Mouse (Mus musculus) urinary bladder, postnatal 4 days (tissue): ENCODE measurements around the gene Fgfr3.

Experiments
- DNase-seq, 2 experiments: peaks; one replicate each; pipeline ENCODE4 v3.0.0; 2021 to 2022; ENCODE audit warnings: low spot score in 2 of 2

Gene Fgfr3

GRCm38 (mm10) chr5:33697947-33698512 is 23.4 kb upstream of the Fgfr3 start:
- no peak for DNase-seq

DNA sequence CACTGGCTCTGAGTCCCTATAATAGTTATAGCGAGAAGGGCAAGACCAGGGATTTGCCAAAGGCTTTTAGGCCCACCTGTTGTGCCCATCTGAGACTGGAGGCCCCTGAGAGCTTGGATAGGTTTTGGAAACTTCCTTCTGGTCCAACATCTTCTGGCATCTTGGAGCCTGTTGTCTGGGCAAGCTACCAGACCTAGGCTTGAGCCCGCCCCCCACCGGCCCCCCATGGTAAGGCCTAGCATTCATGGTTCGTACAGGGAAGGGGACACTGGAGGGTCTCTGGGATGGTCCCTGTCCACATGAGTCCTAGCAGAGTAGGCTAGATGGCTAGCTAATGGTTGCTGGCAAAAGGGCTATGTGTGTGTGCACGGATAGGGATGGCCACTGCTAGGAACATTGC is 22.8 kb upstream of the Fgfr3 start:
- DNase-seq = no peak

GRCm38 (mm10) chr5:33700010-33700409 is 21.5 kb upstream of the Fgfr3 start:
- DNase-seq = no peak

- DNase-seq = no peak
Observed at GRCm38 (mm10) chr5:33701832-33702231, 19.6 kb upstream of the Fgfr3 start.

DNA sequence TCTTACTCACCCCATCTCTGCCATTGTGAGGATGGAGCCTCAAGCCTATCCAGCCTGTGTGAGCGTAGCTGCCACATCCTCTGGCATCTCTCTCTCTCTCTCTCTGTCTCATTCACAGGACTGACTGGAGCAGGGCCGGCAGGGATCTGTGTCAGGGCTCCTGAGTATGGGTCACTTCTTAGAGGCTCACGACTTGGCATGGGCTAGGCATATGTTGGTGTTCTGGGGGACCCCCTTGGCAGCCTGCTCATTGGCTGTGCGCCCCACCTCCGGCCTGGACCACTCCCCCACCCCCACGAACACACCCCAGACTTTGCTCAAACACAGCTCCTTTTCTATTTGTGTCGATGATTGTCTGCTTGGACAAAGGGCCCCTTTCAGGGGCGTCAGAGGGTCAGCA is 17.5 kb upstream of the Fgfr3 start:
- no peak for DNase-seq

- no peak for DNase-seq
Observed at GRCm38 (mm10) chr5:33704945-33705611, 16.4 kb upstream of the Fgfr3 start.

DNA sequence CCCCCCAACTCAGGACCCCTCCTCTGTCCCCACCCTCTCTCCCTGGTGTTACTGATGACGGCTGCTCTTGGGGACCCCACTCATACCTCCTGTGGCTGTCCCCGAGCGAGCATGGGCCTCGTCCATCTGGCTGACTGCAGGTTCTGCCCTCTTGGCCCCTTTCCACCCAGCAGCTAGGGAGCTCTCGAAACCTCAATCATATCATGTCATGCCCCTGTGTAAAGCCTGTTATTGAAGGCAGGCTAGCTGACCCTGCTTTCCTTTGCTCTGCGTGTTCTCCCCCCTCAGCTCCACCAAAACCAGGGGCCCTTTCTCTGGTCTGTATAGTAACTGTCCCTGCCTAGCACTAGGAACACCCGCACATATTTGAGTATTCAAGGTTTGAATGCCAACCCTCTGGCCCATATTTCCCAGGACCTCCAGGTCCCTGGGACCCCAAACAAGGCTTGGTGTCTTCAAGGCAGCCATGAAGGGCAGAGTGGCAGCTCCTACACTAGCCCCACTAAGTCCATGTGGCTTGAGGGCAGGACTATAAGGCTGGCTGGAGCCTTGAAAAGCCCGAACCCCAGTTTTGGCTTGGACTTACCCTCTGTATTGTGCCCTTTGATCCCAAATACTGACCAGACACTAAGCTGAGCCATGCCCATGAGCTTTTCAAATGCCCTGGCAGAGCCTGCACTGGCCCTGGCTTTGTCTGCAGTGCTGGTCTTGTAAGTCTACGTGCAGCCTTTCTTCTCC is 15.7 kb upstream of the Fgfr3 start:
- DNase-seq = no peak

DNA sequence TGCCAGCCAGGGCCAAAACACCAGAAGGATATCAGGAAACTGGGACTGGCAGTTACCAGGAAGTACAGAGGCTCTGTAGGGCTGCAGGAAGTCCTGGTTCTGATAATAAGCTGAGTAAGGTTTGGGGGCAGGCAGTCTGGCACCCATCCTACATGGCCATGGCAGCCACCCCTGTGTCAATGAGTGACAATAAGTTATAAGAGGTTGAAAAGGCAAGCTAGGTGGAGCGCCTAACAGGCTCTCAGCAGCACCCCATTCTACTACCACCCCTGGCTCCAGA is 15.2 kb upstream of the Fgfr3 start:
- no peak for DNase-seq

DNA sequence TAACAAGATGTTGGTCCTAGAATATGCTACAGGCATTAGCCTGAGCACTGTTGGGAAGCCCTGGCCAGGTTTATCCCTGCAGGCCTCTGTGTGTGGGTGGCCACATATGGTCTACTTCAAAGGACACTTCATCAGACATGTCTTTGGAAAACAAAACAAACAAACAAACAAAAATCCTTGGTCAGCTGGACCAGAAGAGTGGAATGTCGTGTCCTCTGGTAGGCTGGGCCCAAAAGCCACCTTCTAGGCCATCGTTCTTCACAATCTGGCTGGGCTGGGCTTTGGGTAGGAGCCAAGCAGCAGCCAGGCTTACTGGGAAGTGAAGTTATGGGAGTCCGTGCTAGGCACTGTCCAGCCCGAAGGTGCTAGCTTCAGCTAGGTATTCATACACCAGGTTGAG is 14.3 kb upstream of the Fgfr3 start:
- no peak for DNase-seq

DNA sequence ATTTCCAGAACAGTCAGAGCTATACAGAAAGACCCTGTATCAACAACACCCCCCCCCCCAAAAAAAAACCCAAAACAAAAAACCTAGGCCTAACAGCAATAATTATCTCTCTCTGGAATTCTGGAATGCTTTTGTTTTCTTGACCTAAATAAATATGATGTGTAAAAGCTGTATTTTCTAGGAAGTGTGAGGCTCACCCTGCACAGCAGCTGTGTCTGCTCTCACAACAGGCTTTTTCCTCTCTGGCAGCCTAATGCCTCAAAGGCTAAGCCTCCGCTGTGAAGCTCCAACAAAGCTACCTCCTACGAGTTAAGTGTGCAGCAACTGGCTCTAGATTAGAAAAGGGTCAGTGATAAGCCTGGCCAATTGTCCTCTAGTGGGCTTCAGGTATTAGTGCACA is 12.4 kb upstream of the Fgfr3 start:
- DNase-seq = no peak

GRCm38 (mm10) chr5:33712550-33712949 is 8.9 kb upstream of the Fgfr3 start:
- DNase-seq = no peak

- no peak for DNase-seq
Observed at GRCm38 (mm10) chr5:33715182-33715581, 6.3 kb upstream of the Fgfr3 start.

GRCm38 (mm10) chr5:33716467-33716866 is 5.0 kb upstream of the Fgfr3 start:
- DNase-seq = no peak

- no peak for DNase-seq
Observed at GRCm38 (mm10) chr5:33718460-33718859, 3.0 kb upstream of the Fgfr3 start.

DNA sequence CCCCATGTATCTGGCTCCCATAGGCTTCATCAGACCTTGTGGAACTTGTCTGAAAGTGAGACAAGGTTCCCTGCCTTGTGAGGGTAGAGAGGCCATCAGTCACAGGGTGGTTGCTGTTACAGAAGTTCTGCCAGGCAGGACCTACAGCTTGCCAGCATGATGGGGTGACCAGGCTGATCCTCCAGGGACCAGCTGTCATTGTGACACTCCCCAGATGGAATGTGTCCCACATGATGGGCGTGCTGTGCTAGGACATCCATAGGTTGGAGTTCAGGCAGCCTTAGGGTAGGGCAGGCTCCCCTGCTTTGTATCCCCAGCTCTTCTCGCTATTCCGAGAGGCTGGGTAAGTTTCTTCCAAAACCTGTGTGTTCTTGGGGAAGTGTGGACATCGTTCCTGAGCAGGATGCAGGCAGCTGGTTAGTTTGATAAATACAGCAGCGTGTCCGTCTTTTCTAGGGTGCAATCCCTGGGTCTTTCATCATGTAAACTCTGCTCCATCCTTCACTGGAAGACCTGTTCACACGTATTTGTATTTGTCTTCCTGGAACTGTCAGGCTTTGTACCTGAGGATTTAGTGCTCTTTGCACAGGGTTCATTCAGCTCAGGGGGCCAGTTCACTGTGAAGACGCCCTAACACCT is 503 bp upstream of the Fgfr3 start:
- no peak for DNase-seq

GRCm38 (mm10) chr5:33722266-33723018 is 968 bp downstream of the Fgfr3 start:
- no peak for DNase-seq

- DNase-seq = no peak
Observed at GRCm38 (mm10) chr5:33723019-33723640, 1.7 kb downstream of the Fgfr3 start.

DNA sequence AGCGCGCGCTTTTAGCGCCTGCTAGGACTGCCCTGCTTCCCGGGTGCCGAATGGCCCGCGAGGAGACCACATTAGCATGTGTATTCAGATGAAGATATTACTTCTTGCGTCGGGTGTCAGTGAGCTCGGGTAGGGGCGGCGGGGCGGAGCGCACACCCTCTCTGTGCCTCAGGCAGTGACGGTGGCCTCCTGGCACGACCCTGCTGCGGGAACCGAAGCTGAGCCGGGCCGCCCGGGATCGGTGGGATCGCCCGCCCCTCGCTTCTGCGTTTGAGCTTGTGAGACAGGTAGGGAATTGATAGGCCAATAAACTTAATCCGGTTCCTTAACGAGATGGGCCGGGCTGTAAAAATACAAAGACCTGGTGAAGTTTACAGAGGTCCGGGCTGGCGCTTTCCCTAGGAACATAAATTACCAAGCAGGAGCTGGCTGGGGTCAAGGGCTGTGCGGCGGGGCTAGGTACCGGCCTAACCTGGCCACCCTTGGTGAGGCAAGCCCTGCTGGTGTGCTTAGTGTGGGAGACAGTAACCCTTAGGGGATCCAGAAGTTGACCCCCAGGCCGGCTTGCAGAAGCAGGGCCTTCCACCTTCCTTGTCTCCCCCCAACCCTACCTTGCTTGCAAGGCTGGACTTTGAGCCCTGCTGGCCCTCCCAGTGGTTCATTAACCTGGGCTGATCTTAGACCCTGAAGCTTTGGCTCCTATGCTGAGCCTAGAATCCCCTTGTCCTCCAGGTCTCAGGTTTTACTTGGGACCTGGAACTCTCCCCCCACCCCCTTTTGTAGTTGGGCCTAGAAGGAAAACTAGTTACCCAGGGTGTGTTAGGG is 2.4 kb downstream of the Fgfr3 start:
- DNase-seq = no peak

DNA sequence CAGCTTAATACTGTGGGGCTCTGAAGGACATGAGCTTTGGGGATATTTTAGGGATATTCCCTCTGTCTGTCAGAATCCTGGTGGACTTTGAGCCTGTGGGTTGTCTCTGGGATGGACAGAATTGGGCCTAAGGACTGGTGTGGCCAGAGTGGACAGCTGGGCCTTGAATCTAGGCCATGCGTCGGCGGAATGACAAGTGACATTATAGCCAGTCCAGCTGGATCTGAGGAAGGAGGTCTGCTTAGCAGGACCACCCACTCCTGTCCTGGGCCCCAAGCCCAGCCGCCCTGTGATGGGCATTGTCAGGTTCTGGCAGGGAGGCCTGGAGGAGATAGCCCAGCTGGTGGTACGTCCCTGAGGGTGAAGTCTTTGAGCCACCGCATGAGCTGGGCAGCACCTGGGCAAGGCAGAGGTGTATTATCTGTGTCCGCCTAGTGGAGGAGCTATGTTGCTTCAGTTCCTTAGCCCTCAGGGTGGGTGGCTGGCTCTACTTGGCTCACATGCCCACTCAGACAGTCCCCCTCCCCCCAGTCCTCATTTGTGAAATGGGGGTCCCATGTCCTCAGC is 4.7 kb downstream of the Fgfr3 start:
- DNase-seq = no peak

DNA sequence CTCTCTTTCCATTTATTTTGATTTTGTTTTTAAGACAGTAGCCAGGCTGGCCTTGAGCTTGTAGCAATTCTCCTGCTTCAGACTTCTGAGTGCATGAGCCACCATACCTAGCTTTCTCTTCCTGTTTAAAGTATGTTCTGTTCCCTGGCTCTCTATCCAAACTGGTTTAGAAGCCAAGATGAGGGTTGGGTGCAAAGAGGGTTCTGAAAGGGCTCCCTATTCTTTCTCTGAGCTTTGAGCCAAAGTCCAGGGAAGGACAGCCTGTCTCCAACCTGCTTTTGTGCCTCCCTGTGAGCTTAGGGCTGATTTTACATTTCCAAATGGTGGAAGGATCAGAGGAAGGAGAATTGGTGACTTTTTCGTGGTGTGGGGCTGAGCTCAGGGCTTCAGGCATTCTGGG is 5.4 kb downstream of the Fgfr3 start:
- DNase-seq = no peak

GRCm38 (mm10) chr5:33728841-33729240 is 7.4 kb downstream of the Fgfr3 start:
- no peak for DNase-seq
